In the genomic region with DNA sequence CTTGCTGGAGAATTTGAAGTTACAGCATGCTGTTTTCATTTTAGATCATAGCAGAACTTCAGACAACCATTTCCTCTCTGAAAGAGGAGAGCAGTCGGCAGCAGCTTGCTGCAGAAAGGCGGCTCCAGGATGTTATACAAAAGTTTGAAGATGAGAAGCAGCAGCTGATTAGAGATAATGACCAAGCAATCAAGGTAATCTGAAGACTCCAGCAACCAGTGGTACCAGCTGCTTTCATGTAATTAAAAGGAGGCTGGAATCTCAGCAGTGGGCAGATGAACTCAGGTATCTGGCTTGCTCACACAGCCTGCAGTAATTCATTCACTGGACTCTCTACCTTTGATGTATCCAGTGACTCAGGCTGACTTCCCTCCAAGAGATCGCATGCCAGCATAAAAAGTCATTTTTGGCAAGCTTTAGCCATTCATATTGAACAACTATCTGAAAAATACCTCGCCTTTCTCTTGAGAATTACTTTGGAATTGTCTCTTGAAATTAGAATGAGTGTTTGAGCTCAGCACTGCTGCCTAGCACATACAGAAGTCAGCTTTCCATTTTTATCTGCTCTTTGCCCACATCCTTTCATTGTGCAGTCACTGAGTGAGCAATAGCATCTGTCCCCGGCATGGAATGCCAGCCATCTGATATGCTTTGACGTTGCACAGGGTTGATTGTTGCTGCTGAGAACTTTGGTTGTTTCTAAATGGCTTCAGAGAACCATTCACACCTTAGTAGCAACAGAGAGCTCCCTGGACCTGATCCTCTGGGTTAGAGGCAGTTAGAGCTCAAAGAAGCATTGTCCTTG, we compare ENCODE assay signal across 12 mouse cellular contexts.
DNase-seq lines count a peak whose midpoint lies in the region; ATAC-seq and TF ChIP-seq lines count a peak whose summit lies in the region.
"Had no signal": no experiment of that assay in that cellular context is flagged by ENCODE, and none has a peak within 500 bp of the region (broad histone marks: within the 10 kb centered on the region; RNA-seq: fewer than 3 reads in every experiment).

No protein-coding gene starts in this region.

- DNase-seq in frontal cortex, postnatal 36 days (ENCODE audit: low spot score in 2 of 2) = peak; percentile 34 to 53
- DNase-seq in frontal cortex, postnatal 25 days (ENCODE audit: low spot score in 2 of 2) = no peak
- DNase-seq in lung, embryonic 14.5 days = no peak
- no peak for DNase-seq in lung, postnatal 14 days
- DNase-seq in limb, embryonic 14.5 days (ENCODE audit: low spot score) = no peak
- no peak for DNase-seq in cerebellum, adult 18-20 months
- no peak for DNase-seq in B cell, adult 2 months
- DNase-seq: heart, adult 18-20 months; kidney, adult 8-10 months; liver, postnatal 0 days; thymus, adult 2 months had no signal

- TF ChIP-seq CTCF in lung, embryonic 14.5 days (IDR thresholded peaks at IDR 0.05; ENCODE audit: low read depth) = no peak

- H3K4me1 ChIP-seq in lung, embryonic 14.5 days (ENCODE audit: insufficient read depth) = 0 out of 2 replicates have a peak, but pooled peaks cover 3% of the 10 kb centered on the region
- peaks cover 27% of the 10 kb centered on the region for H3K4me1 ChIP-seq in embryonic facial prominence, embryonic 13.5 days
- H3K4me1 ChIP-seq in limb, embryonic 14.5 days (ENCODE audit: control insufficient read depth, insufficient read depth, low read length) = peaks cover 13% of the 10 kb centered on the region

- H3K36me3 ChIP-seq in lung, embryonic 14.5 days (ENCODE audit: insufficient read depth) = peaks cover 4% of the 10 kb centered on the region; the same call in 1 of the 2 replicates
- no peaks in the 10 kb centered on the region for H3K36me3 ChIP-seq in embryonic facial prominence, embryonic 13.5 days
- H3K36me3 ChIP-seq in limb, embryonic 14.5 days (ENCODE audit: control insufficient read depth, insufficient read depth, low read length) = no peaks in the 10 kb centered on the region

- no peak overlapping the region for H3K4me2 ChIP-seq in lung, embryonic 14.5 days
- peak overlapping the region; percentile 29 for H3K4me2 ChIP-seq in embryonic facial prominence, embryonic 13.5 days
- no peak overlapping the region; the same call in 1 of the 2 replicates for H3K4me2 ChIP-seq in limb, embryonic 14.5 days (replicated peaks; ENCODE audit: low read depth, low read length, severe bottlenecking)

- H3K9ac ChIP-seq in lung, embryonic 14.5 days = no peak overlapping the region
- no peak overlapping the region for H3K9ac ChIP-seq in embryonic facial prominence, embryonic 13.5 days
- H3K9ac ChIP-seq in limb, embryonic 14.5 days (ENCODE audit: low read depth, low read length, severe bottlenecking) = no peak overlapping the region
- H3K9ac ChIP-seq: liver, postnatal 0 days had no signal

- H3K4me3 ChIP-seq in lung, embryonic 14.5 days (ENCODE audit: low read depth, low read length) = no peak overlapping the region
- 0 out of 2 replicates have a peak overlapping the region, but pooled peaks have one; percentile 0 for H3K4me3 ChIP-seq in embryonic facial prominence, embryonic 13.5 days
- no peak overlapping the region for H3K4me3 ChIP-seq in limb, embryonic 14.5 days (replicated peaks; ENCODE audit: low read length)

- TF ChIP-seq POLR2A in limb, embryonic 14.5 days (IDR thresholded peaks at IDR 0.05; ENCODE audit: borderline replicate concordance, extremely low read depth, insufficient read depth, insufficient read length) = no peak

- peak overlapping the region; percentile 9; the same call in 1 of the 2 replicates for H3K27ac ChIP-seq in lung, embryonic 14.5 days (ENCODE audit: low read depth)
- peak overlapping the region; percentile 74 for H3K27ac ChIP-seq in embryonic facial prominence, embryonic 13.5 days
- peak overlapping the region; percentile 62; the same call in 1 of the 2 replicates for H3K27ac ChIP-seq in limb, embryonic 14.5 days (replicated peaks; ENCODE audit: low read depth, low read length)

- no peaks in the 10 kb centered on the region for H3K9me3 ChIP-seq in lung, embryonic 14.5 days (ENCODE audit: low read depth, low read length)
- H3K9me3 ChIP-seq in embryonic facial prominence, embryonic 13.5 days = no peaks in the 10 kb centered on the region
- no peaks in the 10 kb centered on the region for H3K9me3 ChIP-seq in limb, embryonic 14.5 days (ENCODE audit: control insufficient read depth, low read length)

- whole genome bisulfite sequencing in lung, embryonic 14.5 days = 40% methylated on average over 6 of the region's 6 CpGs
- WGBS in embryonic facial prominence, embryonic 13.5 days = 22% methylated on average over 6 of the region's 6 CpGs
- WGBS in limb, embryonic 14.5 days = 27% methylated on average over 6 of the region's 6 CpGs

- ATAC-seq in lung, embryonic 14.5 days (ENCODE audit: insufficient read depth) = no peak
- no peak for ATAC-seq in embryonic facial prominence, embryonic 13.5 days (ENCODE audit: insufficient number of reproducible peaks, insufficient read depth, low FRiP score, low TSS enrichment, low read depth)
- ATAC-seq in limb, embryonic 14.5 days (ENCODE audit: low FRiP score, low read depth) = no peak; the same call in 1 of the 2 replicates
- ATAC-seq: liver, postnatal 0 days had no signal

- H3K27me3 ChIP-seq in lung, embryonic 14.5 days (ENCODE audit: insufficient read depth, low read length) = no peaks in the 10 kb centered on the region
- H3K27me3 ChIP-seq in embryonic facial prominence, embryonic 13.5 days = no peaks in the 10 kb centered on the region
- H3K27me3 ChIP-seq in limb, embryonic 14.5 days (ENCODE audit: control insufficient read depth, insufficient read depth, low read length) = no peaks in the 10 kb centered on the region

Comparison
In these comparisons a context has a peak if more than half of its experiments do, and no peak if none do; other contexts are left out.
1. DNase-seq: peak in frontal cortex, postnatal 36 days (2 of 2); none in frontal cortex, postnatal 25 days (0 of 2), lung, embryonic 14.5 days (single experiment), lung, postnatal 14 days (single experiment), limb, embryonic 14.5 days (single experiment), cerebellum, adult 18-20 months (0 of 2) and B cell, adult 2 months (0 of 2).
2. H3K27ac ChIP-seq: peak in every context shown above with its lines; median percentile 74 in embryonic facial prominence, embryonic 13.5 days; 62 in limb, embryonic 14.5 days; 9 in lung, embryonic 14.5 days.